Mouse (Mus musculus) gastrocnemius, adult 18-20 months (tissue): ENCODE data around the gene Pip4k2a. TPM values are rescaled to one million over a fixed set of nuclear protein-coding genes. Genes with fewer than 3 reads are reported as not detected.

Experiments
- DNase-seq: peaks from one replicate; pipeline ENCODE4 v3.0.0; 2021; ENCODE audit warnings: low spot score
- total RNA-seq, 2 experiments: library from RNA; stranded (reverse); gene quantifications; 2 replicates each; pipeline ENCODE4 v1.2.3; 2021

Gene Pip4k2a
- total RNA-seq, 2 experiments from 2014 or later: 2.6 to 2.7 TPM

DNA sequence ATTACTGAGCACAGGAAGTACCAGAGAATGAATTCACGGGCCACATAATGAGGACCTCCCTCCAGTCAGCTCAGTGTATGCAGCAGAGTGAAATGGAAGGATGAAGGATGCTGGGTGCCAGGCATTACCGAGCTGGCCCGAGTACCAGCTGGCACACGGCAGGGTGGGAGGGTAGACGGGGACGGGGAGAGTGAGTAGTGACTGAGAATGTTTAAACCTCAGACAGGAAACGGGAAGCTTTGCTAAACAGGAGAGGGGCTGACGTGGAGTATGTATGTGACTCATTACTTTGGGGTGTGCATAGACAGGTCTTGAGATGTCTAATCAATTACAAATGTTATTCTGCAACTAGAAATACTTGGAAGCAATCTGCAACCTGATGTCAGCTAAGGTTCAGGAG lies 69.7 kb downstream of the Pip4k2a start:
- DNase-seq: no peak

DNA sequence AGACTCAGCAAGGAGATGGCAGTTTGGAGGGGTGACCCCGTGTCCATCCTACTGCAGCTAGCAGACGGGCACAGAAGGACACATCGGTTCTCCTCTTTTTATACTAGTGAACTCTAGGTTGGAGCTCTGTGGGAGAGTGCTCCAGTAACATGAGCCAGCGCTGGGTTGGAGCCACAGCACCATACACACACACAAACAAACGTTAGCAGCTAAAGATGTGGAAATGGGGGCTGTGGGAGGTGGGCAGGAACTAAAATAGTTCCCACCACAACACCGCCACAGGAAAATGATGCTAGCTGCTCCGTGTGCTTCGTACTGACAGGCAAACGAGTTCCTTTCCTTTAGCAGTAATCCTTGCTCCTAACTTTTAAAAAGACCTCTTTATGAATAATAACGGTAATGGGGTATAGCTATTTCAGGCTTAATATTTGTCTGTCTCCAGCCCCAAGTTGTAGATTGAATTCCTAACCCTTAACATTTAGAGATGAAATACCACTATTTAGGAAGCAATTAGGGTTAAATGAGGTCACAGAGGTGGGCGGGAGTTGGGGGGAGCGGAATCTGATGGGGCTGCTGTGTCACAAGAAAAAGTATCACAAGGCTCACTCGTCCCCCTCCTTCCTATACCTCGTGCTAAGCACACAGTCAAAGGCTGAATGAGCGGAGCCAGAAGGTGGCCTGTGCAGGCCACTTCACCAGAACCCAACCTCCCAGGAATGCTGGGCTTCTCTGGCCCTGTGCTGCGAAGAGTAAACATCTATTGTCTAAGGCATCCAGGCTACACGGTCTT lies 73.9 kb downstream of the Pip4k2a start:
- no peak for DNase-seq

DNA sequence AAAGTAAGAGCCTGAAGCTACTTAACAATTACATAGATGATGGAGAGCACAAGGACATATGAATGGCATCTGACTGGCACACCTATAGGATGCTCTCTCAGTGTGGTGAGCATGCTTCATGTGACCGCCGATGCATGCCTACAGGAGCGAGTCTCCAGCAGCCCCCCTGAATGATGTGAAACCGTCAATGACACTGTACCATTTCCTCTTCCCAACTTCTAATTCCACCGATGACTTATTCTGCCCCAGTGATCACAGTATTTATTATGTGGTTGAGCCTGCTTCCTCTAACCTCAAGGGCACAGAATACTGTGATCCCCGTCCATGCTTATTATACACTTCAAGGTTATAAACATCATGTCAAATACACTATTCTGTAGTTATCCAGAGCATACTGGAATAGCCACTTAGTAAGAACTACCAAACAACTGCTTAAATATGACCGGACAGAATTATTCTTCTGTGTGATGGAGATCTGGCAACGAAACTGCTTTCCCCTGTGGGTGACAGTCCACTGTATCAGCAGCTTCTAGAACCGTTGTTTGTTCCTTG lies 74.8 kb downstream of the Pip4k2a start:
- DNase-seq: no peak

GRCm38 (mm10) chr2:18921570-18922180 lies 76.3 kb downstream of the Pip4k2a start:
- no peak for DNase-seq

DNA sequence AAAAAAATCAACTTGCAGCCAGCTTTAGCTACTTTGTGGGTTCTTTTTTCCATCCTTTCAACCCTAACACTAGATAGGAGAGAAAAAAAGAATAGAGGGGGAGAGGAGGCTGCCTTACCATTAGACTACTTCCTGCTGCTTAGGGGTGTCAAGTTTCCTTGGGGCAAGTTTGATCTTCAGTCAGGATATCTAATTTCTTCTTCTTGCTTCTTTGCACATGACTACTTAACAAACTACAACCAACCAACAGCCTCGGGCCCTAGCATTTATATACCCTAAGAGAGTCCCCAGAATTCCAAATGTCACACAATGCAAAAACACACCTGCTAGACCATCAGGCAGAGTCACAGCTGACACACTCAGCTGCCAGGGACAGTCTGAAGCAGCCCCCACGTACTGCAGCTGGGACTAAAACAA lies 77.5 kb downstream of the Pip4k2a start:
- no peak for DNase-seq

GRCm38 (mm10) chr2:18919797-18920354 lies 78.0 kb downstream of the Pip4k2a start:
- DNase-seq: no peak

- no peak for DNase-seq
Measured at GRCm38 (mm10) chr2:18917838-18918237, 80.1 kb downstream of the Pip4k2a start.

DNA sequence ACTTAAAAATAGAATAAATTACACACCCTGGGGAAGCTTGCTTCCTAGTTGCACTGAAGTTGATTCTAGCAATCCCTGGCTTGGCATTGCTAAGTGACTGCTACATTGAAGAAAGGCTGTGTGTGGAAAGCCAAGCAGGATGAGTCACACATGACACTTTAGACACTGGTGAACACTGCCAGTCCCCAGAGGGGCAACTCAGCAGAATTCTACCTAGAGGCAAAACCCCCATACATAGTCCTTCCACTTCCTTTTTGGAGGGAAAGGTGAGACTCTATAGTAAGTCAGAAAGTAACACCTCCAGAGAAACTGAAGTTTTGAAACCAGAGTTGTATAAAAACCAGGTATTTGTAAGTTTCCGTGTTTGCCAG lies 80.6 kb downstream of the Pip4k2a start:
- DNase-seq: no peak

GRCm38 (mm10) chr2:18916615-18917379 lies 81.1 kb downstream of the Pip4k2a start:
- no peak for DNase-seq

DNA sequence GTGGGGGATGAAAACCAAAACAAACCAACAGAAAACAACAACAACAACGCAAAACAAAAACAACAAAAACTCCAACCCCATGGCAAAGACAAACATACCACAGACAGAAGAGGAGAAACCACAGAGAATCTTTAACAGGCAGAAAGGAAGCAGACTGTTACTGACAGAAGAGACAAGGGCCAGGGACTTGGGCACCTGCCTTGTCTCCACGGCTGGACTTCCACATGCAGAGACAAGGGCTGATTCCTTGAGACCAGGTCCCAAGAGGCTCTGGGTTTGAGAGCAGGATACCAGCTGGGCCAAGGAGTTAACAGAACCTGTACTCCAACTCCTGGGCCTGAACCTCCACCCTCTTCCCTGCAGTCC lies 81.9 kb downstream of the Pip4k2a start:
- no peak for DNase-seq

DNA sequence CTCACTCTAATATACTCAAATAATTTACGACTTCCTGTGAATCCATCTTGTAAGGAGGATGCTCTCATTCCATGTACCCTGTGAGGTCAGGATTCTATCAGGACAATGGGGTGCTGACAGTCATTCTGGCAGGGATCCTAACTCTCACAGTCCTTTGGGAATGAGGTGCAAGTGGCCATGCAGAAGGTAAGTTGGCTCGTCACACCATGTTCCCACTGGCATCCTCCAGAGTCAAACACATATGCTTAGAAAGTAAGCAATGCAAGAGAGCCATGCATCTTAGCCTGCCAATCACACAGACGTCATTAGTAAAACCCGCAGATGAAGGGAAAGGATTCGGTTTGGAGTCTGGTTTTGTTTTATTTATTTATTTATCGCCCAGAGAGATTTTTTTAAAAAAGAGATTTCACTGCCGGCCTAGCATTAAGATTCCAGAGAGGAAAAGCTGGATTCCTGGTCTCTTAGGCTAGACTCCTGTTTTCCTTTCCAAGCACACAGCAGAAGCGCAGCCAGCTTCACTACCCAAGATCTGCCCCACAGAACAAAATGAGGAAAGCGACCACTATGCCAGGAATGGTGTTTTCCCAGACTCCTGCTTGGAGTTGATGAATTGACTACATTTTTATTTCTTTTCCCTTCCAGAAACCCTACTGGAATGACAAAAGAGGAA lies 82.4 kb downstream of the Pip4k2a start:
- DNase-seq: no peak

GRCm38 (mm10) chr2:18914750-18915149 lies 83.2 kb downstream of the Pip4k2a start:
- no peak for DNase-seq

GRCm38 (mm10) chr2:18913642-18914041 lies 84.3 kb downstream of the Pip4k2a start:
- no peak for DNase-seq

GRCm38 (mm10) chr2:18911251-18911934 lies 86.5 kb downstream of the Pip4k2a start:
- DNase-seq: no peak

DNA sequence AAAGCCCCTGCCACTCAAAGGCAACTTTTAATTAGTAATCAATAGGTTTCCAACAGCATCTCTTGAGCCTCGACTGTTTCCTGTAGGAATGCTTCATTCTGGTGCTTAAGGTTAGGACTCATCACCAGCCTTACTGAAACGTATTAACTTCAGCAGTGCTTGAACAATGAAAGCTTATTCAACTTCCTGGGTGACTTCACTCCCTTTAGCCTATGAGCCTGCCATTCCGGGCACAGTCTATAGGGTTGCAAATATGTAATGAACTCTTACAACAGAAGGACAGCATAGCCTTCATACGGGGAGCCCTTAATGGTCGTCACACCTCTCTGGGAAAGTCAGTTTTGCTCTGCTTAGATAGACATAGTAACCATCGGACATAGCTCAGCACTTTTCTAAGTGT lies 87.7 kb downstream of the Pip4k2a start:
- DNase-seq: no peak

DNA sequence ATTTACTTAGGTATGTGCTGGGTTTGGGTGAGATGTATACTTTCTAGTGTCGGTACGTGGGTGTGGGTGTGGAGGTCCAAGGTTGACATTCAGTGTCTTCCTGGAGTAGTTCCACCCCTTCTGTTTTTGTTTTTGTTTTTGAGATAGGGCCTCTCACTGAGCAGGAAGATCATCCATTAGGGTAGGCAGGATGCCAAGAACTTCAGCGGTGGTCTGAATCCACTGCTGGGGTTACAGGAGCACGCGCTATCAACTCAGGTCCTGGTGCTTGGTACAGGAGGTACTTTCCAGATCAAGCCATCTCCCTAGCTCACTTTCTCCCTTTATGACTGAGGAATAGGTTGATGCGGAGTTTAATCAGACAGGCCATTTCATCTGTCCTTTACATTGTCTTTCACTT lies 88.2 kb downstream of the Pip4k2a start:
- no peak for DNase-seq

- DNase-seq: no peak
Measured at GRCm38 (mm10) chr2:18907269-18907668, 90.7 kb downstream of the Pip4k2a start.

GRCm38 (mm10) chr2:18906421-18907084 lies 91.4 kb downstream of the Pip4k2a start:
- no peak for DNase-seq

DNA sequence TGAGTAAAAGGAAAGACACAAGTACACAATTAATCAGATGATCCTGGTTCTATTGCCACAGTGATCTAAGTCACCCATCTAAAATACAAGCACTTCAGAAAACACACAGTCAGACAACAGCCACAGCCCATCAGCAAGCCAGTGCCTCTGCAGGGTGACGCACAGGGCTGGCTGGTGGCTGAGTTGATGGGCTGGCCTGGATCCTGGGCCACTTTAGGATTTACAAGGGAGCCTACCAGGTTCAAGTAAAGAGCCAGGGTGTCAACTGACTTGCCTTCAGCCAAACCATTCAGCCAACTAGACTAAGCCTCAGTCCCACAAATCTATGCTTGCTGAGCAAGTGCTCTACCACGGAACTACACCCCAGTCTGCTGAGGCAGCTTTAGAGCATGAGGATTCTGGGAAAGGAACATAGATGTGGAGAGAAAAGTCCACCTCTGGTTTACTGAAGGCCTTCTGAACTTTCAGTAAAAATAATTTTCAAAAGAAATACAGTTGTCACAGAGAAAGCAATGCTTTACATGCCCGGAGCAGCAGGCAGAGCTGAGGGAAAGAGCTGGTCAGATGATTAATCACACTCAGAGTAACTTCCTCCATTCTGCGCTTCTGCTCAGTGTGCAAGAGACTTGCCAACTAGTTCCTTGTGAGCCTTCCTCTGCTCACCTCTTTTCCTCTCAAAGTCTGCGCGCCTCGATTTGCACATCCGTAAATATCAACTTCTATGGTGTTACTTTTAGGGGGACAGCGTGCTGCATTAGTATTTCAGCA lies 94.4 kb downstream of the Pip4k2a start:
- DNase-seq: no peak
